Mouse (Mus musculus) ES-E14 (cell line): ENCODE data around the gene Dnah6.
A peak's percentile ranks its signal among the peaks of the same experiment; 100 is the strongest.

ENCODE experiments used
- HCFC1 ChIP-seq: IDR thresholded peaks from 2 replicates; pipeline ENCODE4 v1.6.1; 2012; ENCODE audit warnings: low read length, inconsistent platforms, borderline replicate concordance; ENCODE audit not compliant: insufficient read depth
- ZC3H11A ChIP-seq: IDR thresholded peaks from 2 replicates; pipeline ENCODE4 v1.6.1; 2012; ENCODE audit warnings: low read depth, mild to moderate bottlenecking, inconsistent platforms, low read length, borderline replicate concordance
- ZNF384 ChIP-seq: IDR thresholded peaks from 2 replicates; pipeline ENCODE4 v1.6.1; 2012; ENCODE audit warnings: low read depth, low read length, inconsistent platforms

DNA sequence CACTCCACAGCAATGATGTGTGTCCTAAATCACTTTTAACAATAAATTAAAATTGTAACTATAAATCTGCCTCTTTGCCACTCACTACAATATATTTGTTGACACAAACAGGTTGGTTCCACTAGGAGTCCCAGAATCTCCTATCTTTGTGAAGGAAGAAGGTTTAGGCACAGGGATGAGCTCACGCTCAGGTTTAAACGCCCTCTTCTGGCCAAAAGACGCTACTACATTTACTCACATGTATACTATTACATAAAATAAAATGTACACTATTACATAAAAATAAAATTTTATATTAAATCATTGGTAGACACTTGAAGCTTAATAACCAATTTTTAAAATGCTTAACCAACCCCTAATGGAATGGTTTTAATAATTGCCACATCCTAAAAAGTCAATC, 201.4 kb downstream of the Dnah6 start:
- TF ChIP-seq ZC3H11A (peak; percentile 51; the same call in 1 of the 2 replicates), HCFC1 (no peak), ZNF384 (no peak)
